Mouse (Mus musculus) heart, embryonic 14.5 days (tissue): ENCODE results near the gene 1110002E22Rik. TPM values are rescaled to one million over a fixed set of nuclear protein-coding genes. Genes with fewer than 3 reads are reported as not detected.

ENCODE experiments used
- ATAC-seq: fragments of 200-750 bp; cut with Nextera tagmentation; 2 replicates; pipeline ENCODE4 v1.8.0; 2017; ENCODE audit warnings: low read depth, moderate TSS enrichment; ENCODE audit not compliant: insufficient number of reproducible peaks, insufficient read depth, low FRiP score
- H3K27ac ChIP-seq, 2 experiments: fragments of 200-500 bp in 1 of 2; fragments of 300-500 bp in 1 of 2; sonication (generic) in 1 of 2; replicated peaks in 1 of 2; 2 replicates each; pipeline ENCODE4 v1.5.1; 2012 to 2014; ENCODE audit warnings: low read depth in 2 of 2, low read length in 2 of 2, control low read depth in 1 of 2, mild to moderate bottlenecking in 1 of 2, mixed read lengths in 1 of 2; ENCODE audit not compliant: control insufficient read depth in 1 of 2, insufficient read depth in 1 of 2
- H3K27me3 ChIP-seq: fragments of 300-500 bp; sonication (generic); 2 replicates; pipeline ENCODE4 v1.6.1; 2014; ENCODE audit warnings: mild to moderate bottlenecking, low read length, control low read depth; ENCODE audit not compliant: control insufficient read depth, insufficient read depth
- H3K36me3 ChIP-seq: fragments of 300-500 bp; sonication (generic); 2 replicates; pipeline ENCODE4 v1.6.1; 2014; ENCODE audit warnings: mild to moderate bottlenecking, control low read depth, low read length, mixed read lengths; ENCODE audit not compliant: control insufficient read depth, insufficient read depth
- H3K4me1 ChIP-seq, 2 experiments: fragments of 200-500 bp in 1 of 2; fragments of 300-500 bp in 1 of 2; sonication (generic) in 1 of 2; 2 replicates each; pipeline ENCODE4 v1.6.1; 2012 to 2014; ENCODE audit warnings: low read length in 2 of 2, control low read depth in 1 of 2, mixed read lengths in 1 of 2; ENCODE audit not compliant: control insufficient read depth in 2 of 2, insufficient read depth in 2 of 2
- H3K4me2 ChIP-seq: fragments of 300-500 bp; sonication (generic); 2 replicates; pipeline ENCODE4 v1.6.1; 2014; ENCODE audit warnings: mild to moderate bottlenecking, low read length
- H3K4me3 ChIP-seq, 2 experiments: fragments of 200-500 bp in 1 of 2; fragments of 300-500 bp in 1 of 2; sonication (generic) in 1 of 2; 2 replicates each; pipeline ENCODE4 v1.5.1; 2012 to 2014; ENCODE audit warnings: low read length in 2 of 2, mild to moderate bottlenecking in 2 of 2, control low read depth in 1 of 2, low read depth in 1 of 2, moderate library complexity in 1 of 2; ENCODE audit not compliant: control insufficient read depth in 1 of 2, insufficient read depth in 1 of 2
- H3K9ac ChIP-seq: fragments of 300-500 bp; sonication (generic); 2 replicates; pipeline ENCODE4 v1.6.1; 2014; ENCODE audit warnings: mild to moderate bottlenecking, low read length
- H3K9me3 ChIP-seq: fragments of 300-500 bp; sonication (generic); 2 replicates; pipeline ENCODE4 v1.6.1; 2016; ENCODE audit warnings: low read length, control low read depth; ENCODE audit not compliant: control insufficient read depth
- WGBS: fragments of 180-500 bp; shearing (Covaris S2); extraction: QIAGEN DNeasy Blood & Tissue Kit; methylation state at CpG from one replicate; pipeline ENCODE4 v1.1.7; 2014; 5-methylcytosine and 5-hydroxymethylcytosine counted together
- polyA plus RNA-seq: library from polyadenylated mRNA; unstranded; fragments of >200 nt; fragmentation: Nextera tagmentation; extraction: Ambion mirVana; gene quantifications from 2 replicates; pipeline ENCODE4 v1.2.1, GENCODE M21; 2014

Gene 1110002E22Rik
- polyA plus RNA-seq, 1 experiment from 2014 or later, result 16.5 TPM

- Histone ChIP-seq H3K9ac (no peak overlapping the region), H3K4me1 (no peaks in the 10 kb centered on the region), H3K4me2 (no peak overlapping the region), H3K27me3 (no peaks in the 10 kb centered on the region), H3K36me3 (no peaks in the 10 kb centered on the region), H3K9me3 (no peaks in the 10 kb centered on the region), H3K27ac (no peak overlapping the region), H3K4me3 (no peak overlapping the region)
- ATAC-seq, result no peak
- WGBS, result 93% methylated on average over 10 of the region's 10 CpGs
Observed at GRCm38 (mm10) chr3:138106887-138107286, 42.0 kb downstream of the 1110002E22Rik start.

- Histone ChIP-seq H3K27ac (no peak overlapping the region), H3K9ac (no peak overlapping the region), H3K4me3 (no peak overlapping the region), H3K36me3 (no peaks in the 10 kb centered on the region), H3K27me3 (no peaks in the 10 kb centered on the region), H3K4me2 (no peak overlapping the region), H3K9me3 (no peaks in the 10 kb centered on the region), H3K4me1 (no peaks in the 10 kb centered on the region)
- WGBS, result 89% methylated on average over 19 of the region's 19 CpGs
- ATAC-seq, result no peak
Observed at GRCm38 (mm10) chr3:138110910-138111782, 46.3 kb downstream of the 1110002E22Rik start.

GRCm38 (mm10) chr3:138114106-138114505, 49.3 kb downstream of the 1110002E22Rik start:
- Histone ChIP-seq H3K27ac (no peak overlapping the region), H3K36me3 (no peaks in the 10 kb centered on the region), H3K9ac (no peak overlapping the region), H3K9me3 (no peaks in the 10 kb centered on the region), H3K4me1 (peaks cover 15 to 26% of the 10 kb centered on the region in 2 experiments), H3K4me2 (no peak overlapping the region), H3K4me3 (no peak overlapping the region), H3K27me3 (no peaks in the 10 kb centered on the region)
- WGBS, result 84% methylated on average over 17 of the region's 17 CpGs
- ATAC-seq, result no peak

- H3K36me3 ChIP-seq, result no peaks in the 10 kb centered on the region
- H3K9me3 ChIP-seq, result no peaks in the 10 kb centered on the region
- peaks cover 22 to 37% of the 10 kb centered on the region in 2 experiments for H3K4me1 ChIP-seq
- H3K4me3 ChIP-seq, result no peak overlapping the region
- no peak overlapping the region for H3K9ac ChIP-seq
- H3K4me2 ChIP-seq, result no peak overlapping the region; the same call in 1 of the 2 replicates
- WGBS, result 43% methylated on average over 4 of the region's 4 CpGs
- ATAC-seq, result no peak
- no peaks in the 10 kb centered on the region for H3K27me3 ChIP-seq
- peak overlapping the region; percentile 69 to 76; a peak in 3 of 4 replicates for H3K27ac ChIP-seq
Observed at GRCm38 (mm10) chr3:138116871-138117270, 52.0 kb downstream of the 1110002E22Rik start.

GRCm38 (mm10) chr3:138118392-138118791, 53.5 kb downstream of the 1110002E22Rik start:
- H3K4me2 ChIP-seq, result peak overlapping the region; percentile 46
- H3K27ac ChIP-seq, result peak overlapping the region; percentile 77 to 92
- ATAC-seq, result no peak
- peaks cover 22 to 37% of the 10 kb centered on the region in 2 experiments for H3K4me1 ChIP-seq
- no peaks in the 10 kb centered on the region for H3K36me3 ChIP-seq
- no peaks in the 10 kb centered on the region for H3K9me3 ChIP-seq
- no peak overlapping the region for H3K9ac ChIP-seq
- 53% methylated on average over 6 of the region's 6 CpGs for WGBS
- H3K4me3 ChIP-seq, result no peak overlapping the region
- H3K27me3 ChIP-seq, result no peaks in the 10 kb centered on the region

- ATAC-seq, result peak; percentile 74; the same call in 1 of the 2 replicates
- peak overlapping the region; percentile 77 to 92 for H3K27ac ChIP-seq
- H3K36me3 ChIP-seq, result no peaks in the 10 kb centered on the region
- WGBS, result 45% methylated on average over 14 of the region's 14 CpGs
- no peak overlapping the region for H3K4me3 ChIP-seq
- H3K9ac ChIP-seq, result peak overlapping the region; percentile 7; the same call in 1 of the 2 replicates
- H3K4me1 ChIP-seq, result peaks cover 23 to 37% of the 10 kb centered on the region in 2 experiments
- H3K9me3 ChIP-seq, result no peaks in the 10 kb centered on the region
- no peaks in the 10 kb centered on the region for H3K27me3 ChIP-seq
- H3K4me2 ChIP-seq, result peak overlapping the region; percentile 46
Observed at GRCm38 (mm10) chr3:138118831-138119230, 54.0 kb downstream of the 1110002E22Rik start.

- peak; percentile 83 for ATAC-seq
- Histone ChIP-seq H3K4me3 (0 out of 4 replicates have a peak overlapping the region, but pooled peaks of 1 of the 2 experiments have one; percentile 11), H3K9ac (peak overlapping the region; percentile 22; the same call in 1 of the 2 replicates), H3K27ac (peak overlapping the region; percentile 92 to 98), H3K9me3 (no peaks in the 10 kb centered on the region), H3K36me3 (no peaks in the 10 kb centered on the region), H3K4me2 (peak overlapping the region; percentile 46), H3K4me1 (peaks cover 24 to 37% of the 10 kb centered on the region in 2 experiments), H3K27me3 (no peaks in the 10 kb centered on the region)
- 41% methylated on average over 16 of the region's 16 CpGs for WGBS
Observed at GRCm38 (mm10) chr3:138119444-138120105, 54.7 kb downstream of the 1110002E22Rik start.
